Mouse (Mus musculus): ENCODE measurements at regions not wholly inside any gene's neighbourhood (a gene's known extent, or its start where the extent isn't known, plus 50 kb on each side); places are given as distances from the start of the nearest gene placed in this dataset.

GRCm38 (mm10) chr6:101773151-101773550, 395.5 kb upstream of the Pdzrn3 start:
- no peak for TF ChIP-seq CTCF (IDR thresholded peaks at IDR 0.05; ENCODE audit: borderline replicate concordance, extremely low read depth, insufficient read depth, insufficient read length)
- no peak for TF ChIP-seq POLR2A (IDR thresholded peaks at IDR 0.05; ENCODE audit: borderline replicate concordance, extremely low read depth, insufficient read depth, insufficient read length, poor library complexity, severe bottlenecking)
